Mouse (Mus musculus): ENCODE results near the gene Cdkal1. TPM values are rescaled to one million over a fixed set of nuclear protein-coding genes. Genes with fewer than 3 reads are reported as not detected.

Gene Cdkal1
- polyA plus RNA-seq, 1 experiment: 0.55 TPM

DNA sequence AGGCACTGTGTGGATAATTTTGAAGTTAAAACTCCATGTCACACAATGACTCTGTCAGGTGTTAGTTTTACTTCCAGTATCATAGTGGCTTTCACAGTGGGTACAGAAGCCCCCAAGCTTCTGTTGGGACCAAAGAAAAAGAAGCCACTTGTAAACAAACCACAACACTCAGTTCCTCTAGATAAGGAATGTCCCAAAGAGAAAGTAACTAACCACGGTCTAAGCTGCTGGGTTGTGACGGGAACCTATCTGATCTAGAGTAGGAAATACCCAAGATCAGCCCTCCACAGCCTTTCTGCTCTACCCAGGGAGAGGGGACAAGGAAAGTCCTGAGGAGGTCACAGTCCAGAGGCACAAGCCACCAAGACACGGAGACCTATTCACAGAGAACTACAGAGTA is 99.4 kb downstream of the Cdkal1 start:
- Histone ChIP-seq H3K27me3 (ENCODE audit: control insufficient read depth, insufficient read depth, low read length) (no peaks in the 10 kb centered on the region), H3K4me3 (ENCODE audit: low read depth, low read length) (no peak overlapping the region), H3K27ac (ENCODE audit: insufficient read depth, low read depth, low read length) (no peak overlapping the region), H3K4me1 (ENCODE audit: control insufficient read depth, insufficient read depth, insufficient read length, low read length) (no peaks in the 10 kb centered on the region), H3K36me3 (ENCODE audit: control insufficient read depth, insufficient read depth, low read length) (no peaks in the 10 kb centered on the region)
- TF ChIP-seq POLR2A (IDR thresholded peaks at IDR 0.05; ENCODE audit: low read depth, low read length) (no peak), CTCF (IDR thresholded peaks at IDR 0.05; ENCODE audit: extremely low read depth, insufficient read length, insufficient replicate concordance, low read depth, low read length) (no peak)
- WGBS: 41% methylated on average over 3 of the region's 3 CpGs

DNA sequence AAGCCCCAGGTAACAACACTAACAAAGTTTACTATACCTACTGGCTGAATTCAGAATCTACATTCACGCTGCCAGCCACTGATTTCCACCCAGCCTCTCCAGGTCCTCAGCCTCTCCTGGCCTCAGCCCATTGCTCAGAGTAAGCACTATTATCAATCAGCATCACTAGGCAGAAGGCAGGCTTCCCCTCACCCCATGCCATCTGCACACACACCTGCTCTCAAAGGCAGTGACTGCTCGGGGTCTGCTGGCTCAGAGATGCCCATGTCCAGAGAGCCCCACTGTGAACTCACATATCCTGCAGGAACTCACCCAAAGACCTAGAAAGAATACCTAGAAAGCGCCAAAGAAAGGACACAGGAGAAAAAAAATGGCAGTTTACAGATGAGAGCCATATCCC is 102.2 kb downstream of the Cdkal1 start:
- no peaks in the 10 kb centered on the region for H3K4me1 ChIP-seq (ENCODE audit: control insufficient read depth, insufficient read depth, insufficient read length, low read length)
- no peak overlapping the region for H3K27ac ChIP-seq (ENCODE audit: insufficient read depth, low read depth, low read length)
- H3K4me3 ChIP-seq (ENCODE audit: low read depth, low read length): no peak overlapping the region
- 91% methylated on average over 3 of the region's 3 CpGs for WGBS
- H3K27me3 ChIP-seq (ENCODE audit: control insufficient read depth, insufficient read depth, low read length): no peaks in the 10 kb centered on the region
- H3K36me3 ChIP-seq (ENCODE audit: control insufficient read depth, insufficient read depth, low read length): no peaks in the 10 kb centered on the region
- TF ChIP-seq CTCF (IDR thresholded peaks at IDR 0.05; ENCODE audit: extremely low read depth, insufficient read length, insufficient replicate concordance, low read depth, low read length) (no peak), POLR2A (IDR thresholded peaks at IDR 0.05; ENCODE audit: low read depth, low read length) (no peak)

GRCm38 (mm10) chr13:29752061-29752460 is 103.4 kb downstream of the Cdkal1 start:
- Histone ChIP-seq H3K27me3 (ENCODE audit: control insufficient read depth, insufficient read depth, low read length) (no peaks in the 10 kb centered on the region), H3K4me3 (ENCODE audit: low read depth, low read length) (no peak overlapping the region), H3K4me1 (ENCODE audit: control insufficient read depth, insufficient read depth, insufficient read length, low read length) (no peaks in the 10 kb centered on the region), H3K27ac (ENCODE audit: insufficient read depth, low read depth, low read length) (no peak overlapping the region), H3K36me3 (ENCODE audit: control insufficient read depth, insufficient read depth, low read length) (no peaks in the 10 kb centered on the region)
- 88% methylated on average over 6 of the region's 6 CpGs for WGBS
- TF ChIP-seq CTCF (IDR thresholded peaks at IDR 0.05; ENCODE audit: extremely low read depth, insufficient read length, insufficient replicate concordance, low read depth, low read length): no peak
- no peak for TF ChIP-seq POLR2A (IDR thresholded peaks at IDR 0.05; ENCODE audit: low read depth, low read length)

GRCm38 (mm10) chr13:29751201-29751600 is 104.3 kb downstream of the Cdkal1 start:
- H3K27ac ChIP-seq (ENCODE audit: insufficient read depth, low read depth, low read length): no peak overlapping the region
- H3K4me3 ChIP-seq (ENCODE audit: low read depth, low read length): no peak overlapping the region
- H3K27me3 ChIP-seq (ENCODE audit: control insufficient read depth, insufficient read depth, low read length): no peaks in the 10 kb centered on the region
- no peak for TF ChIP-seq CTCF (IDR thresholded peaks at IDR 0.05; ENCODE audit: extremely low read depth, insufficient read length, insufficient replicate concordance, low read depth, low read length)
- no peak for TF ChIP-seq POLR2A (IDR thresholded peaks at IDR 0.05; ENCODE audit: low read depth, low read length)
- no peaks in the 10 kb centered on the region for H3K4me1 ChIP-seq (ENCODE audit: control insufficient read depth, insufficient read depth, insufficient read length, low read length)
- WGBS: 95% methylated on average over 5 of the region's 5 CpGs
- H3K36me3 ChIP-seq (ENCODE audit: control insufficient read depth, insufficient read depth, low read length): no peaks in the 10 kb centered on the region

- Histone ChIP-seq H3K4me3 (ENCODE audit: low read depth, low read length) (no peak overlapping the region), H3K4me1 (ENCODE audit: control insufficient read depth, insufficient read depth, insufficient read length, low read length) (no peaks in the 10 kb centered on the region; the same call in 1 of the 2 replicates), H3K27me3 (ENCODE audit: control insufficient read depth, insufficient read depth, low read length) (no peaks in the 10 kb centered on the region), H3K36me3 (ENCODE audit: control insufficient read depth, insufficient read depth, low read length) (no peaks in the 10 kb centered on the region), H3K27ac (ENCODE audit: insufficient read depth, low read depth, low read length) (no peak overlapping the region)
- TF ChIP-seq POLR2A (IDR thresholded peaks at IDR 0.05; ENCODE audit: low read depth, low read length) (no peak), CTCF (IDR thresholded peaks at IDR 0.05; ENCODE audit: extremely low read depth, insufficient read length, insufficient replicate concordance, low read depth, low read length) (no peak)
- WGBS: 61% methylated on average over 3 of the region's 3 CpGs
Measured at GRCm38 (mm10) chr13:29747347-29747647, 108.2 kb downstream of the Cdkal1 start.

GRCm38 (mm10) chr13:29746501-29747346 is 108.8 kb downstream of the Cdkal1 start:
- H3K27ac ChIP-seq (ENCODE audit: insufficient read depth, low read depth, low read length): no peak overlapping the region

DNA sequence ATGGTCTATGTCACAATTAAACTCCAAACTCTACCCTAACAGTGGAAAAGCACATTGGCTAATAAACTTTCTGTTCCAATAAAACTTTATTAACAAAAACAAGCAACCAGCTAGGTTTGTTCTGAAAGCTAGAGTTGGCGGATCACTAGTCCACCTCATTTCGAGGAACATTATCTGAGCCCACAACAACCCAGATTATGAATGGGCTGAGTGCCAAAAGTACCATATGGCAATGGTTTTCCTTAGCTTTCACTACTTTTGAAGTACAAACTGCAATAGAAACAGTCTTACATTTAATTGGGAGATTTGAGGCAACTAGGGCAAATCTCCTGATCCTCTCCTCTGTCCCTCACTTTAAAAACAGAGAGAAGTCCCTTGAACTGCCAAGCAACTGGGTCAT is 110.4 kb downstream of the Cdkal1 start:
- no peaks in the 10 kb centered on the region for H3K36me3 ChIP-seq (ENCODE audit: control insufficient read depth, insufficient read depth, low read length)
- no peak overlapping the region for H3K4me3 ChIP-seq (ENCODE audit: low read depth, low read length)
- WGBS: 48% methylated on average over 2 of the region's 2 CpGs
- no peak overlapping the region for H3K27ac ChIP-seq (ENCODE audit: insufficient read depth, low read depth, low read length)
- H3K27me3 ChIP-seq (ENCODE audit: control insufficient read depth, insufficient read depth, low read length): no peaks in the 10 kb centered on the region
- no peaks in the 10 kb centered on the region; the same call in 1 of the 2 replicates for H3K4me1 ChIP-seq (ENCODE audit: control insufficient read depth, insufficient read depth, insufficient read length, low read length)
- TF ChIP-seq POLR2A (IDR thresholded peaks at IDR 0.05; ENCODE audit: low read depth, low read length) (no peak), CTCF (IDR thresholded peaks at IDR 0.05; ENCODE audit: extremely low read depth, insufficient read length, insufficient replicate concordance, low read depth, low read length) (no peak)

More at GRCm38 (mm10) chr13:29746501-29747346, 108.8 kb downstream of the Cdkal1 start:
- 49% methylated on average over 9 of the region's 9 CpGs for WGBS
- H3K4me3 ChIP-seq (ENCODE audit: low read depth, low read length): no peak overlapping the region
- no peaks in the 10 kb centered on the region for H3K27me3 ChIP-seq (ENCODE audit: control insufficient read depth, insufficient read depth, low read length)
- TF ChIP-seq CTCF (IDR thresholded peaks at IDR 0.05; ENCODE audit: extremely low read depth, insufficient read length, insufficient replicate concordance, low read depth, low read length): no peak
- no peak for TF ChIP-seq POLR2A (IDR thresholded peaks at IDR 0.05; ENCODE audit: low read depth, low read length)
- no peaks in the 10 kb centered on the region; the same call in 1 of the 2 replicates for H3K4me1 ChIP-seq (ENCODE audit: control insufficient read depth, insufficient read depth, insufficient read length, low read length)
- no peaks in the 10 kb centered on the region for H3K36me3 ChIP-seq (ENCODE audit: control insufficient read depth, insufficient read depth, low read length)

Measured in small intestine, adult 2 months (tissue).